Mouse (Mus musculus) embryonic facial prominence, embryonic 11.5 days (tissue): Measurements from ENCODE around the gene Dyrk1a. TPM values are rescaled to one million over a fixed set of nuclear protein-coding genes. Genes with fewer than 3 reads are reported as not detected.

ENCODE experiments used
- ATAC-seq: fragments of 200-750 bp; cut with Nextera tagmentation; replicated peaks from 2 replicates; pipeline ENCODE4 v1.8.0; 2017; ENCODE audit warnings: low read depth; ENCODE audit not compliant: insufficient number of reproducible peaks, low FRiP score, low TSS enrichment
- DNase-seq: peaks from one replicate; pipeline ENCODE4 v3.0.0-alpha.2; 2015; ENCODE audit warnings: low spot score
- H3K27ac ChIP-seq: fragments of 300-500 bp; sonication (generic); replicated peaks from 2 replicates; pipeline ENCODE4 v1.5.1; 2014; ENCODE audit warnings: mild to moderate bottlenecking, low read depth, low read length, control low read depth
- H3K27me3 ChIP-seq: fragments of 300-500 bp; sonication (generic); 2 replicates; pipeline ENCODE4 v1.6.1; 2014; ENCODE audit warnings: mild to moderate bottlenecking, low read length, moderate library complexity, mixed read lengths; ENCODE audit not compliant: control insufficient read depth, insufficient read depth
- H3K36me3 ChIP-seq: fragments of 300-500 bp; sonication (generic); replicated peaks from 2 replicates; pipeline ENCODE4 v1.6.1; 2014; ENCODE audit warnings: low read depth, mild to moderate bottlenecking, low read length, moderate library complexity, mixed read lengths; ENCODE audit not compliant: control insufficient read depth, insufficient read depth
- H3K4me1 ChIP-seq: fragments of 300-500 bp; sonication (generic); 2 replicates; pipeline ENCODE4 v1.6.1; 2014; ENCODE audit warnings: low read length, mixed read lengths; ENCODE audit not compliant: control insufficient read depth, insufficient read depth
- H3K4me2 ChIP-seq: fragments of 300-500 bp; sonication (generic); 2 replicates; pipeline ENCODE4 v1.6.1; 2014; ENCODE audit warnings: low read depth, mild to moderate bottlenecking, control low read depth, low read length, moderate library complexity
- H3K4me3 ChIP-seq: fragments of 300-500 bp; sonication (generic); 2 replicates; pipeline ENCODE4 v1.5.1; 2014; ENCODE audit warnings: low read depth, low read length, control low read depth
- H3K9ac ChIP-seq: fragments of 300-500 bp; sonication (generic); replicated peaks from 2 replicates; pipeline ENCODE4 v1.6.1; 2014; ENCODE audit warnings: mild to moderate bottlenecking, control low read depth, low read length
- H3K9me3 ChIP-seq: fragments of 300-500 bp; sonication (generic); replicated peaks from 2 replicates; pipeline ENCODE4 v1.6.1; 2016; ENCODE audit warnings: mild to moderate bottlenecking, low read length, inconsistent platforms, mixed read lengths; ENCODE audit not compliant: control insufficient read depth
- WGBS: fragments of 180-500 bp; shearing (Covaris S2); extraction: QIAGEN DNeasy Blood & Tissue Kit; methylation state at CpG from one replicate; pipeline ENCODE4 v1.1.7; 2014; 5-methylcytosine and 5-hydroxymethylcytosine counted together
- polyA plus RNA-seq: library from polyadenylated mRNA; unstranded; fragments of >200 nt; fragmentation: Nextera tagmentation; extraction: Ambion mirVana; gene quantifications from 2 replicates; pipeline ENCODE4 v1.2.1, GENCODE M21; 2014

Dyrk1a gene
- polyA plus RNA-seq, 1 experiment from 2014 or later = 13.6 TPM

GRCm38 (mm10) chr16:94717051-94717450 lies 147.2 kb downstream of the Dyrk1a start:
- no peak overlapping the region for H3K4me2 ChIP-seq
- DNase-seq (no peak), ATAC-seq (no peak)
- no peak overlapping the region for H3K4me3 ChIP-seq
- H3K27me3 ChIP-seq = no peaks in the 10 kb centered on the region; the same call in 1 of the 2 replicates
- 92% methylated on average over 11 of the region's 11 CpGs for WGBS
- no peak overlapping the region for H3K27ac ChIP-seq
- no peaks in the 10 kb centered on the region for H3K9me3 ChIP-seq
- H3K9ac ChIP-seq = no peak overlapping the region
- H3K36me3 ChIP-seq = no peaks in the 10 kb centered on the region
- H3K4me1 ChIP-seq = no peaks in the 10 kb centered on the region

GRCm38 (mm10) chr16:94718919-94719318 lies 149.1 kb downstream of the Dyrk1a start:
- WGBS = 59% methylated on average over 4 of the region's 4 CpGs
- Histone ChIP-seq H3K9ac (no peak overlapping the region), H3K27ac (no peak overlapping the region), H3K9me3 (no peaks in the 10 kb centered on the region), H3K4me1 (no peaks in the 10 kb centered on the region), H3K4me3 (no peak overlapping the region), H3K27me3 (no peaks in the 10 kb centered on the region; the same call in 1 of the 2 replicates), H3K4me2 (no peak overlapping the region), H3K36me3 (no peaks in the 10 kb centered on the region)
- DNase-seq (no peak), ATAC-seq (no peak)

- Histone ChIP-seq H3K4me3 (no peak overlapping the region), H3K4me1 (no peaks in the 10 kb centered on the region), H3K4me2 (no peak overlapping the region), H3K9me3 (no peaks in the 10 kb centered on the region), H3K27ac (no peak overlapping the region), H3K27me3 (no peaks in the 10 kb centered on the region; the same call in 1 of the 2 replicates), H3K36me3 (no peaks in the 10 kb centered on the region), H3K9ac (no peak overlapping the region)
- no peak for ATAC-seq
- 70% methylated on average over 4 of the region's 4 CpGs for WGBS
- no peak for DNase-seq
These were observed 149.7 kb downstream of the Dyrk1a start for GRCm38 (mm10) chr16:94719488-94719887.

GRCm38 (mm10) chr16:94720476-94721153 lies 150.8 kb downstream of the Dyrk1a start:
- ATAC-seq = no peak
- DNase-seq = no peak
- Histone ChIP-seq H3K36me3 (no peaks in the 10 kb centered on the region), H3K27ac (no peak overlapping the region), H3K4me1 (no peaks in the 10 kb centered on the region), H3K4me3 (no peak overlapping the region), H3K4me2 (no peak overlapping the region), H3K9me3 (no peaks in the 10 kb centered on the region), H3K9ac (no peak overlapping the region), H3K27me3 (no peaks in the 10 kb centered on the region)
- 70% methylated on average over 7 of the region's 7 CpGs for WGBS

GRCm38 (mm10) chr16:94721549-94722006 lies 151.8 kb downstream of the Dyrk1a start:
- no peak overlapping the region for H3K4me2 ChIP-seq

GRCm38 (mm10) chr16:94722936-94723335 lies 153.1 kb downstream of the Dyrk1a start:
- Histone ChIP-seq H3K9me3 (no peaks in the 10 kb centered on the region), H3K4me3 (no peak overlapping the region), H3K36me3 (no peaks in the 10 kb centered on the region), H3K9ac (no peak overlapping the region), H3K4me1 (no peaks in the 10 kb centered on the region), H3K4me2 (no peak overlapping the region), H3K27ac (no peak overlapping the region), H3K27me3 (no peaks in the 10 kb centered on the region)
- WGBS = 78% methylated on average over 12 of the region's 12 CpGs
- no peak for DNase-seq
- no peak for ATAC-seq

More at GRCm38 (mm10) chr16:94721549-94722006, 151.8 kb downstream of the Dyrk1a start:
- H3K9me3 ChIP-seq = no peaks in the 10 kb centered on the region
- H3K36me3 ChIP-seq = no peaks in the 10 kb centered on the region
- no peak for DNase-seq
- H3K4me1 ChIP-seq = no peaks in the 10 kb centered on the region
- ATAC-seq = no peak
- 84% methylated on average over 10 of the region's 10 CpGs for WGBS
- no peaks in the 10 kb centered on the region for H3K27me3 ChIP-seq
- H3K9ac ChIP-seq = no peak overlapping the region
- H3K4me3 ChIP-seq = no peak overlapping the region
- H3K27ac ChIP-seq = no peak overlapping the region

GRCm38 (mm10) chr16:94724061-94724596 lies 154.3 kb downstream of the Dyrk1a start:
- Histone ChIP-seq H3K4me2 (peak overlapping the region; percentile 41), H3K4me3 (peak overlapping the region; percentile 46), H3K27me3 (no peaks in the 10 kb centered on the region), H3K9me3 (no peaks in the 10 kb centered on the region), H3K36me3 (no peaks in the 10 kb centered on the region), H3K27ac (no peak overlapping the region), H3K4me1 (no peaks in the 10 kb centered on the region), H3K9ac (peak overlapping the region; percentile 51)
- under 1% methylated on average over 23 of the region's 23 CpGs for WGBS
- DNase-seq = peak; percentile 92
- ATAC-seq = peak; percentile 90

GRCm38 (mm10) chr16:94724747-94725211 lies 155.0 kb downstream of the Dyrk1a start:
- Histone ChIP-seq H3K9ac (no peak overlapping the region), H3K9me3 (no peaks in the 10 kb centered on the region), H3K36me3 (no peaks in the 10 kb centered on the region), H3K4me2 (peak overlapping the region; percentile 41), H3K4me1 (no peaks in the 10 kb centered on the region), H3K27me3 (no peaks in the 10 kb centered on the region), H3K27ac (no peak overlapping the region), H3K4me3 (peak overlapping the region; percentile 46)
- WGBS = 2% methylated on average over 18 of the region's 18 CpGs
- no peak for ATAC-seq
- peak; percentile 38 for DNase-seq
